Mouse (Mus musculus) lung, postnatal 0 days (tissue): ENCODE data around the gene Plcb1.

ENCODE experiments used
- CTCF ChIP-seq: IDR thresholded peaks from 2 replicates; pipeline ENCODE4 v1.5.1; 2016; ENCODE audit warnings: antibody characterized with exemption, mild to moderate bottlenecking
- EP300 ChIP-seq: IDR thresholded peaks from 2 replicates; pipeline ENCODE4 v1.6.1; 2016; ENCODE audit warnings: antibody characterized with exemption, mild to moderate bottlenecking, control low read depth

- TF ChIP-seq CTCF (no peak), EP300 (no peak)
Measured at GRCm38 (mm10) chr2:135187659-135188058, 401.8 kb downstream of the Plcb1 start.
